Mouse (Mus musculus) embryonic facial prominence, embryonic 11.5 days (tissue): ENCODE measurements at regions not wholly inside any gene's neighbourhood (a gene's known extent, or its start where the extent isn't known, plus 50 kb on each side); places are given as distances from the start of the nearest gene placed in this dataset.

Experiments used
- ATAC-seq: fragments of 200-750 bp; cut with Nextera tagmentation; replicated peaks from 2 replicates; pipeline ENCODE4 v1.8.0; 2017; ENCODE audit warnings: low read depth; ENCODE audit not compliant: insufficient number of reproducible peaks, low FRiP score, low TSS enrichment
- DNase-seq: peaks from one replicate; pipeline ENCODE4 v3.0.0-alpha.2; 2015; ENCODE audit warnings: low spot score
- H3K27ac ChIP-seq: fragments of 300-500 bp; sonication (generic); replicated peaks from 2 replicates; pipeline ENCODE4 v1.5.1; 2014; ENCODE audit warnings: mild to moderate bottlenecking, low read depth, low read length, control low read depth
- H3K27me3 ChIP-seq: fragments of 300-500 bp; sonication (generic); 2 replicates; pipeline ENCODE4 v1.6.1; 2014; ENCODE audit warnings: mild to moderate bottlenecking, low read length, moderate library complexity, mixed read lengths; ENCODE audit not compliant: control insufficient read depth, insufficient read depth
- H3K36me3 ChIP-seq: fragments of 300-500 bp; sonication (generic); replicated peaks from 2 replicates; pipeline ENCODE4 v1.6.1; 2014; ENCODE audit warnings: low read depth, mild to moderate bottlenecking, low read length, moderate library complexity, mixed read lengths; ENCODE audit not compliant: control insufficient read depth, insufficient read depth
- H3K4me1 ChIP-seq: fragments of 300-500 bp; sonication (generic); 2 replicates; pipeline ENCODE4 v1.6.1; 2014; ENCODE audit warnings: low read length, mixed read lengths; ENCODE audit not compliant: control insufficient read depth, insufficient read depth
- H3K4me2 ChIP-seq: fragments of 300-500 bp; sonication (generic); 2 replicates; pipeline ENCODE4 v1.6.1; 2014; ENCODE audit warnings: low read depth, mild to moderate bottlenecking, control low read depth, low read length, moderate library complexity
- H3K4me3 ChIP-seq: fragments of 300-500 bp; sonication (generic); 2 replicates; pipeline ENCODE4 v1.5.1; 2014; ENCODE audit warnings: low read depth, low read length, control low read depth
- H3K9ac ChIP-seq: fragments of 300-500 bp; sonication (generic); replicated peaks from 2 replicates; pipeline ENCODE4 v1.6.1; 2014; ENCODE audit warnings: mild to moderate bottlenecking, control low read depth, low read length
- H3K9me3 ChIP-seq: fragments of 300-500 bp; sonication (generic); replicated peaks from 2 replicates; pipeline ENCODE4 v1.6.1; 2016; ENCODE audit warnings: mild to moderate bottlenecking, low read length, inconsistent platforms, mixed read lengths; ENCODE audit not compliant: control insufficient read depth
- WGBS: fragments of 180-500 bp; shearing (Covaris S2); extraction: QIAGEN DNeasy Blood & Tissue Kit; methylation state at CpG from one replicate; pipeline ENCODE4 v1.1.7; 2014; 5-methylcytosine and 5-hydroxymethylcytosine counted together

- Histone ChIP-seq H3K36me3 (no peaks in the 10 kb centered on the region), H3K4me3 (no peak overlapping the region), H3K27ac (no peak overlapping the region), H3K27me3 (no peaks in the 10 kb centered on the region), H3K4me2 (no peak overlapping the region), H3K9ac (no peak overlapping the region), H3K9me3 (no peaks in the 10 kb centered on the region; the same call in 1 of the 2 replicates), H3K4me1 (no peaks in the 10 kb centered on the region)
- ATAC-seq: no peak
- 80% methylated on average over 3 of the region's 3 CpGs for WGBS
- DNase-seq: no peak
Measured at GRCm38 (mm10) chr16:49614801-49615200, 84.2 kb upstream of the Ift57 start.

GRCm38 (mm10) chr16:49615342-49616020, 83.6 kb upstream of the Ift57 start:
- 80% methylated on average over 20 of the region's 20 CpGs for WGBS
- Histone ChIP-seq H3K27me3 (no peaks in the 10 kb centered on the region), H3K36me3 (no peaks in the 10 kb centered on the region), H3K4me3 (no peak overlapping the region), H3K9me3 (no peaks in the 10 kb centered on the region; the same call in 1 of the 2 replicates), H3K4me1 (no peaks in the 10 kb centered on the region), H3K9ac (no peak overlapping the region), H3K4me2 (no peak overlapping the region), H3K27ac (no peak overlapping the region)
- ATAC-seq (no peak), DNase-seq (no peak)

GRCm38 (mm10) chr16:49616263-49616872, 82.7 kb upstream of the Ift57 start:
- no peak for DNase-seq
- ATAC-seq: no peak
- no peak overlapping the region for H3K27ac ChIP-seq
- H3K27me3 ChIP-seq: no peaks in the 10 kb centered on the region
- H3K9me3 ChIP-seq: no peaks in the 10 kb centered on the region; the same call in 1 of the 2 replicates
- H3K4me3 ChIP-seq: no peak overlapping the region
- no peaks in the 10 kb centered on the region for H3K36me3 ChIP-seq
- no peak overlapping the region for H3K9ac ChIP-seq
- no peak overlapping the region for H3K4me2 ChIP-seq
- no peaks in the 10 kb centered on the region for H3K4me1 ChIP-seq
- WGBS: 77% methylated on average over 13 of the region's 13 CpGs

- 86% methylated on average over 5 of the region's 5 CpGs for WGBS
- Histone ChIP-seq H3K4me3 (no peak overlapping the region), H3K36me3 (no peaks in the 10 kb centered on the region), H3K27me3 (no peaks in the 10 kb centered on the region), H3K4me1 (no peaks in the 10 kb centered on the region), H3K9me3 (no peaks in the 10 kb centered on the region), H3K27ac (no peak overlapping the region), H3K4me2 (no peak overlapping the region), H3K9ac (no peak overlapping the region)
- no peak for DNase-seq
- ATAC-seq: no peak
Measured at GRCm38 (mm10) chr16:49633502-49633901, 65.5 kb upstream of the Ift57 start.

- no peaks in the 10 kb centered on the region for H3K36me3 ChIP-seq
- H3K4me2 ChIP-seq: no peak overlapping the region
- H3K4me3 ChIP-seq: no peak overlapping the region
- no peak overlapping the region for H3K27ac ChIP-seq
- H3K9ac ChIP-seq: no peak overlapping the region
- WGBS: 90% methylated on average over 8 of the region's 8 CpGs
- DNase-seq (no peak), ATAC-seq (no peak)
- H3K27me3 ChIP-seq: no peaks in the 10 kb centered on the region
- no peaks in the 10 kb centered on the region for H3K4me1 ChIP-seq
- H3K9me3 ChIP-seq: no peaks in the 10 kb centered on the region
Measured at GRCm38 (mm10) chr16:49635506-49635905, 63.5 kb upstream of the Ift57 start.

DNA sequence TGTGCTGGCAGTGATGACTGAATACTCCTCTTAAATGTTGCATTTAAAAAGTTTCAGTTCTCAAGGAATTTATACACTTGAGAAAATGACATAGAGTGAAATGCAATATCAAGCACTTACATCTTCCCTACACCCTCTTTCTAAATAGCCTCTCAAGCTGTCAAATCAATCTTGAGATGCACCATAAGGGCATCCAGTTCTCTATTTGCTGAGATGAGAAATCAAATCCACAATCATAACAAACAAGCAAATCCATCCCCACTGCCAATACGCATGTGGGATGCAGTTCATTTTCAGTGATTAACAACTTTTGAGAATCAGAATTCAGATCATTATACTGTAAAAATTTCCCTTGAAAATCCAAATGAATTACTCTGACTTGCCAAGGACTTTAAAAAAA, 62.6 kb upstream of the Ift57 start:
- no peaks in the 10 kb centered on the region for H3K4me1 ChIP-seq
- ATAC-seq: no peak
- no peak overlapping the region for H3K4me2 ChIP-seq

GRCm38 (mm10) chr16:49642696-49643095, 56.3 kb upstream of the Ift57 start:
- H3K9ac ChIP-seq: no peak overlapping the region
- WGBS: 64% methylated on average over 1 of the region's 1 CpGs
- no peak for DNase-seq
- no peak overlapping the region for H3K4me3 ChIP-seq
- no peak overlapping the region for H3K4me2 ChIP-seq
- ATAC-seq: no peak
- H3K4me1 ChIP-seq: no peaks in the 10 kb centered on the region
- H3K36me3 ChIP-seq: no peaks in the 10 kb centered on the region
- H3K27ac ChIP-seq: no peak overlapping the region
- no peaks in the 10 kb centered on the region for H3K27me3 ChIP-seq
- no peaks in the 10 kb centered on the region for H3K9me3 ChIP-seq

More for the DNA sequence above, 62.6 kb upstream of the Ift57 start:
- DNase-seq: no peak
- Histone ChIP-seq H3K27ac (no peak overlapping the region), H3K9ac (no peak overlapping the region), H3K9me3 (no peaks in the 10 kb centered on the region), H3K36me3 (no peaks in the 10 kb centered on the region), H3K27me3 (no peaks in the 10 kb centered on the region), H3K4me3 (no peak overlapping the region)
- WGBS: 83% methylated on average over 1 of the region's 1 CpGs

- Histone ChIP-seq H3K4me2 (no peak overlapping the region), H3K9ac (no peak overlapping the region), H3K4me1 (no peaks in the 10 kb centered on the region), H3K27ac (no peak overlapping the region), H3K36me3 (no peaks in the 10 kb centered on the region), H3K27me3 (no peaks in the 10 kb centered on the region), H3K4me3 (no peak overlapping the region), H3K9me3 (no peaks in the 10 kb centered on the region)
- DNase-seq: no peak
- no peak for ATAC-seq
- 89% methylated on average over 1 of the region's 1 CpGs for WGBS
Measured at GRCm38 (mm10) chr16:49644416-49644815, 54.6 kb upstream of the Ift57 start.
